Mouse (Mus musculus) hindbrain, embryonic 16.5 days (tissue): ENCODE measurements around the gene Cmip. TPM values are rescaled to one million over a fixed set of nuclear protein-coding genes. Genes with fewer than 3 reads are reported as not detected.

Experiments used
- ATAC-seq: fragments of 200-750 bp; cut with Nextera tagmentation; 2 replicates; pipeline ENCODE4 v1.8.0; 2017; ENCODE audit warnings: moderate TSS enrichment, moderate library complexity
- H3K27ac ChIP-seq: fragments of 300-500 bp; sonication (generic); 2 replicates; pipeline ENCODE4 v1.5.1; 2014; ENCODE audit warnings: low read depth, mild to moderate bottlenecking, control low read depth, low read length, moderate library complexity
- H3K27me3 ChIP-seq: fragments of 300-500 bp; sonication (generic); replicated peaks from 2 replicates; pipeline ENCODE4 v1.6.1; 2014; ENCODE audit warnings: low read length; ENCODE audit not compliant: control insufficient read depth, insufficient read depth
- H3K36me3 ChIP-seq: fragments of 300-500 bp; sonication (generic); 2 replicates; pipeline ENCODE4 v1.6.1; 2014; ENCODE audit warnings: mild to moderate bottlenecking, low read length, moderate library complexity, mixed read lengths; ENCODE audit not compliant: control insufficient read depth, insufficient read depth
- H3K4me1 ChIP-seq: fragments of 300-500 bp; sonication (generic); 2 replicates; pipeline ENCODE4 v1.6.1; 2014; ENCODE audit warnings: low read depth, low read length; ENCODE audit not compliant: control insufficient read depth, insufficient read depth
- H3K4me2 ChIP-seq: fragments of 300-500 bp; sonication (generic); 2 replicates; pipeline ENCODE4 v1.6.1; 2014; ENCODE audit warnings: mild to moderate bottlenecking, low read length, control low read depth, moderate library complexity
- H3K4me3 ChIP-seq: fragments of 300-500 bp; sonication (generic); 2 replicates; pipeline ENCODE4 v1.5.1; 2014; ENCODE audit warnings: mild to moderate bottlenecking, low read length, control low read depth, moderate library complexity
- H3K9ac ChIP-seq: fragments of 300-500 bp; sonication (generic); 2 replicates; pipeline ENCODE4 v1.6.1; 2014; ENCODE audit warnings: low read depth, mild to moderate bottlenecking, control low read depth, low read length, moderate library complexity
- H3K9me3 ChIP-seq: fragments of 300-500 bp; sonication (generic); 2 replicates; pipeline ENCODE4 v1.6.1; 2014; ENCODE audit warnings: mild to moderate bottlenecking, low read length, moderate library complexity; ENCODE audit not compliant: control insufficient read depth
- WGBS: fragments of 180-500 bp; shearing (Covaris S2); extraction: QIAGEN DNeasy Blood & Tissue Kit; methylation state at CpG from one replicate; pipeline ENCODE4 v1.1.7; 2014; 5-methylcytosine and 5-hydroxymethylcytosine counted together
- microRNA-seq: library from miRNA; unstranded; fragments of <30 nt; microRNA quantifications from one replicate; pipeline ENCODE4, GENCODE M21; 2017
- polyA plus RNA-seq: library from polyadenylated mRNA; unstranded; fragments of >200 nt; fragmentation: Nextera tagmentation; extraction: Ambion mirVana; gene quantifications from 2 replicates; pipeline ENCODE4 v1.2.1, GENCODE M21; 2015

Gene Cmip
- polyA plus RNA-seq, 1 experiment from 2014 or later, result 143 TPM

DNA sequence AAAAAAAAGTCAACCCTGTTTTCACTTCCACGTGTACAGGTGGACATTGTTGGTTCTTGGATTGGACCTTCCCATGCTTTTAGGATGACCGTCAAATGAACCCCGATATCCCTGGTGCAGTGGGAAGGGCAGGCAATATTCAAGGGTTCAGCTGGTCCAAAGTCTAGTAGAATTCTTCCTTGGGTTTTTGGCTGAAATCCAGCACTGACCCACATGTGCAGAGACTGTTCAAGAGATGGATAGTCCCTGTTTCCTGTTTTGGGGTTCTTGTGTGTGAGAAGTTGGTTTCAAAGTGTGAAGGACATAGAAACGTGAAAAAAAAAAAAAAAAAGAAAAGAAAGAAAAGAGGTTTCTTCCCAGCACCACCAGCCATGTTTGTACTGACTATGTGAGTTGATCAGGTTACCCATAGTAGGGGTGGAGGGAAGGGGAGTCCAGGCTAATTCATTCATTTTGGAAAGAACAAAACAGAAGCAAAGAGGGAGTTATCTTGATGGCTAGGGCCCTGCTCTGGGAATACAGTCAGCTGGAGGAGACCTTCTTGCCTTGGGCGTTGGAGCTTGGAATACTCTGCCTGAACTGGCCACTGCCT lies 243.5 kb downstream of the Cmip start:
- ATAC-seq, result no peak

DNA sequence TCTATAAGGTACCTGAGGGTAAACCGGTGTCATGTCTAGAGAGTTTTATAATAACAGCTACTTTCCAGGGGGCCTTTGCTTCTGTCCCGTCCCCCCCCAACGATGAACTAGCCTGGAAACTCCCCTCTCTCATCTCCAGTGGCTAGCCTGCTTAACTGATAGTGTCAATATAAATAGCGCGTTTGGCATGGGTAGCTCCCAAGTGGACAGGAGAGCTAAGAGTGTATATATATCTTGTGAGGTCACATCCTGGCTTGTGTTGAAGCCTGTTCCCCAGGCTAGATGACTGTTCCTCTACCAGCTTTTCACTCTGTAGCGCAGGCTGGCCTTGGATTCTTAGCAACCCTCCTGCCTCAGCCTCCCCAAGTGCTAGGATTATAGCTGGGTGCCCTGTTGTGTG lies 244.5 kb downstream of the Cmip start:
- Histone ChIP-seq H3K9me3 (no peaks in the 10 kb centered on the region), H3K27me3 (peaks cover 12% of the 10 kb centered on the region), H3K4me1 (peaks cover 9% of the 10 kb centered on the region), H3K27ac (no peak overlapping the region), H3K9ac (no peak overlapping the region), H3K4me2 (no peak overlapping the region), H3K36me3 (no peaks in the 10 kb centered on the region), H3K4me3 (no peak overlapping the region)
- ATAC-seq, result no peak
- 92% methylated on average over 6 of the region's 6 CpGs for WGBS

More for the DNA sequence above, 243.5 kb downstream of the Cmip start:
- no peak overlapping the region for H3K4me2 ChIP-seq
- H3K27ac ChIP-seq, result no peak overlapping the region
- no peak overlapping the region for H3K9ac ChIP-seq
- peaks cover 9% of the 10 kb centered on the region for H3K4me1 ChIP-seq
- WGBS, result 85% methylated on average over 5 of the region's 5 CpGs
- peaks cover 12% of the 10 kb centered on the region for H3K27me3 ChIP-seq
- H3K9me3 ChIP-seq, result no peaks in the 10 kb centered on the region
- H3K36me3 ChIP-seq, result no peaks in the 10 kb centered on the region
- no peak overlapping the region for H3K4me3 ChIP-seq

DNA sequence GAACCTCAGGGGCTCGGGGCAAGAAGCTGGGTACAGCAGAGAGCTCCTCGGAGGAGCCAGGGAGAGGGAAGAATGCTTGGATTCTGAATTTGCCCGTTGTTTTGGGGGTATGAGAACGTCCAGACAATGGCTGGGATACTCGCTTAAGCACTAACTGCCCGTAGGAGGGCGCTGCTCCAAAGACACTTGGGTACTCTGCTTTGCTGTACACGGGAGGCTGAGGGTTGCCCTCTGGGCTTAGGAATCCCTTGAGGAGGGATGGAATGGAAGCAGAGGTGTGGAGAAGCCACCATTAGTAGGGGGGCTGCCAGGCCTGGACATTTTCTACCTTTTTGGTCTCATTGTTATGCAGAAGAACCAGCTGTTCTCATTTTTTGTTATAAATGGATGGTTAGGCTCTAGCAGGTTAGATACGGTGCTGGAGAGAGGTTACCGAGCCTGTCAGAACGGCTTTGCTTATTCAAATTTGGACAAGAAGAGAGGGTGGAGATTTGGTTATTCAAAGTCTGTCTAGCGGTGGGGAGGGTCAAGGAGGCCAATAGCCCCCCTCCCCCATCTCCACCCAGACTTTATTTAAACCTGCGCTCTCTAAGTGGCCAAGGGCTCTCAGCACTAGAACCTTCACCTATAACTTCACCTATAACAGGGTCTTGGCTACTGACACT lies 246.7 kb downstream of the Cmip start:
- ATAC-seq, result no peak
- H3K27ac ChIP-seq, result no peak overlapping the region
- peaks cover 4% of the 10 kb centered on the region for H3K27me3 ChIP-seq
- H3K9ac ChIP-seq, result no peak overlapping the region
- no peaks in the 10 kb centered on the region for H3K36me3 ChIP-seq
- H3K4me3 ChIP-seq, result no peak overlapping the region
- 63% methylated on average over 13 of the region's 13 CpGs for WGBS
- peaks cover 1% of the 10 kb centered on the region; the same call in 1 of the 2 replicates for H3K4me1 ChIP-seq
- no peak overlapping the region for H3K4me2 ChIP-seq
- H3K9me3 ChIP-seq, result no peaks in the 10 kb centered on the region

DNA sequence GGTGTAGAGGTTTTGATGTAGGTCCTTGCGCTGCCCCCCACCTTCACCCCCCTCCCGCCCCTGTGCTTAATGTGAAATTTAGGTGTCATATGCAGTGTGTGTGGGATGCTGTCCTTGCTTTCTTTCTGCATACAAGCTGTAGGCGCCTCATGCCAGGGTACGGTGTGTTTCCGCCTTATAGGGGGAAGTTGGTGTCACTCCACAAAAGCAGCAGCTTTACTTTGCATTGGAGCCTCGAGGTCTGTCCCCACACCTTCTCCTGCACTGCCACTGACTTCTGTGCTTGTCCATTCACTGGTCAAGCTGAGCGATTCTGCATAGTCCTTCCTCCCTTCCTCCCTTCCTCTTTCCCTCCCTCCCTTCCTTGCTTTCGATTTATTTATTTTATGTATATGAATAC lies 250.8 kb downstream of the Cmip start:
- WGBS, result 88% methylated on average over 8 of the region's 8 CpGs
- Histone ChIP-seq H3K36me3 (no peaks in the 10 kb centered on the region), H3K9me3 (peaks cover 5% of the 10 kb centered on the region; the same call in 1 of the 2 replicates), H3K4me2 (no peak overlapping the region), H3K4me3 (no peak overlapping the region), H3K27ac (no peak overlapping the region), H3K4me1 (no peaks in the 10 kb centered on the region), H3K27me3 (no peaks in the 10 kb centered on the region), H3K9ac (no peak overlapping the region)
- ATAC-seq, result no peak

Small RNA genes within 50 kb of the gene (microRNA-seq; reads per million reads assigned to microRNA genes)
- gene Mir7077 (0.62 reads per million), gene Mir7078 (not detected)

Other genes starting within 250 kb of the Cmip start
- 0.05 TPM in 2 replicates for gene Pkd1l2, start 174.6 kb upstream of the Cmip start, polyA plus RNA-seq
- 0.35 and 0.41 TPM in 2 replicates for gene Bco1, start 161.2 kb upstream of the Cmip start, polyA plus RNA-seq
- gene Gan, start 98.9 kb upstream of the Cmip start, polyA plus RNA-seq, result 2.8 TPM in 2 replicates
- gene Plcg2, start 241.2 kb downstream of the Cmip start, polyA plus RNA-seq, result 1.3 and 1.5 TPM in 2 replicates